Mouse (Mus musculus) CH12.LX (cell line): Measurements from ENCODE around the gene Dusp3. TPM values are rescaled to one million over a fixed set of nuclear protein-coding genes. Genes with fewer than 3 reads are reported as not detected.

Experiments
- DNase-seq: peaks from one replicate; pipeline ENCODE4 v3.0.0-alpha.2; 2013; ENCODE audit errors: extremely low read depth
- H3K27ac ChIP-seq: 2 replicates; pipeline ENCODE4 v1.5.1; 2012; ENCODE audit warnings: low read depth, mild to moderate bottlenecking, control low read depth, moderate library complexity; ENCODE audit not compliant: insufficient read depth
- H3K27me3 ChIP-seq: replicated peaks from 2 replicates; pipeline ENCODE3; 2012; ENCODE audit warnings: inconsistent platforms
- H3K36me3 ChIP-seq, 2 experiments: replicated peaks in 1 of 2; 2 replicates each; pipeline versions ENCODE3 to v1.6.1; 2012; ENCODE audit warnings: inconsistent platforms in 1 of 2, low read length in 1 of 2, mild to moderate bottlenecking in 1 of 2, mixed read lengths in 1 of 2, moderate library complexity in 1 of 2; ENCODE audit not compliant: control insufficient read depth in 1 of 2, insufficient read depth in 1 of 2
- H3K4me1 ChIP-seq, 2 experiments: 2 replicates each; pipeline ENCODE4 v1.6.1; 2012; ENCODE audit warnings: inconsistent platforms in 1 of 2, moderate library complexity in 1 of 2; ENCODE audit not compliant: insufficient read depth in 2 of 2, control insufficient read depth in 1 of 2
- H3K4me2 ChIP-seq: 2 replicates; pipeline ENCODE4 v1.6.1; 2012; ENCODE audit warnings: low read depth, mild to moderate bottlenecking, control low read depth; ENCODE audit not compliant: poor library complexity, insufficient read depth, severe bottlenecking
- H3K4me3 ChIP-seq, 3 experiments: fragments of 150-350 bp in 1 of 3; sonication (generic) in 1 of 3; replicated peaks in 1 of 3; 2 replicates each; pipeline versions ENCODE3 to v1.5.1; 2011 to 2012; ENCODE audit warnings: low read depth in 2 of 3, low read length in 2 of 3, mild to moderate bottlenecking in 2 of 3, moderate library complexity in 2 of 3, control low read depth in 1 of 3, improper control_type of control experiment in 1 of 3, inconsistent platforms in 1 of 3, mixed read lengths in 1 of 3; ENCODE audit not compliant: poor library complexity in 1 of 3
- H3K79me2 ChIP-seq: replicated peaks from 2 replicates; pipeline ENCODE4 v1.6.1; 2012; ENCODE audit warnings: mild to moderate bottlenecking, moderate library complexity; ENCODE audit not compliant: control insufficient read depth, poor library complexity, insufficient read depth, severe bottlenecking; ENCODE audit errors: extremely low read depth
- H3K9ac ChIP-seq: 2 replicates; pipeline ENCODE4 v1.6.1; 2012; ENCODE audit warnings: low read depth, mild to moderate bottlenecking, control low read depth, moderate library complexity; ENCODE audit not compliant: insufficient read depth
- H3K9me3 ChIP-seq: replicated peaks from 2 replicates; pipeline ENCODE3; 2012; ENCODE audit warnings: low read length, inconsistent platforms, mixed read lengths
- CHD1 ChIP-seq: IDR thresholded peaks from 2 replicates; pipeline ENCODE4 v1.6.1; 2012; ENCODE audit warnings: low read depth, low read length, improper control_type of control experiment, inconsistent platforms
- CHD2 ChIP-seq: IDR thresholded peaks from 2 replicates; pipeline ENCODE4 v1.6.1; 2011; ENCODE audit warnings: low read length, improper control_type of control experiment
- CTCF ChIP-seq, 2 experiments: IDR thresholded peaks in 1 of 2; conservative IDR thresholded peaks in 1 of 2; 2 replicates each; pipeline ENCODE4 v1.5.1; 2011 to 2012; ENCODE audit warnings: low read depth in 2 of 2, low read length in 2 of 2, improper control_type of control experiment in 1 of 2, inconsistent platforms in 1 of 2, mild to moderate bottlenecking in 1 of 2, moderate library complexity in 1 of 2
- EP300 ChIP-seq: IDR thresholded peaks from 2 replicates; pipeline ENCODE4 v1.6.1; 2011; ENCODE audit warnings: low read length, improper control_type of control experiment
- GABPA ChIP-seq: IDR thresholded peaks from 2 replicates; pipeline ENCODE4 v1.6.1; 2012; ENCODE audit warnings: low read depth, low read length, improper control_type of control experiment, inconsistent platforms; ENCODE audit not compliant: insufficient replicate concordance
- IRF4 ChIP-seq: IDR thresholded peaks from 2 replicates; pipeline ENCODE4 v1.6.1; 2014; ENCODE audit warnings: low read depth, mild to moderate bottlenecking, inconsistent platforms, low read length, improper control_type of control experiment
- JUND ChIP-seq: conservative IDR thresholded peaks from 2 replicates; pipeline ENCODE4 v1.6.1; 2011; ENCODE audit warnings: low read depth, low read length, improper control_type of control experiment
- KAT2A ChIP-seq: IDR thresholded peaks from 2 replicates; pipeline ENCODE4 v1.6.1; 2012; ENCODE audit warnings: low read length, improper control_type of control experiment, inconsistent platforms; ENCODE audit not compliant: insufficient replicate concordance
- MAFK ChIP-seq: IDR thresholded peaks from 2 replicates; pipeline ENCODE4 v1.6.1; 2011; ENCODE audit warnings: low read length, improper control_type of control experiment; ENCODE audit not compliant: insufficient replicate concordance
- MEF2A ChIP-seq: IDR thresholded peaks from 2 replicates; pipeline ENCODE4 v1.6.1; 2014; ENCODE audit warnings: low read depth, mild to moderate bottlenecking, inconsistent platforms, low read length, improper control_type of control experiment, borderline replicate concordance
- PAX5 ChIP-seq: IDR thresholded peaks from 2 replicates; pipeline ENCODE4 v1.6.1; 2012; ENCODE audit warnings: low read length, inconsistent platforms, mixed read lengths
- POLR2A ChIP-seq: IDR thresholded peaks from 2 replicates; pipeline ENCODE4 v1.6.1; 2011; ENCODE audit warnings: low read depth, mild to moderate bottlenecking, improper control_type of control experiment, low read length
- POLR2AphosphoS2 ChIP-seq: IDR thresholded peaks from 2 replicates; pipeline ENCODE4 v1.6.1; 2011; ENCODE audit warnings: low read depth, low read length, improper control_type of control experiment
- RAD21 ChIP-seq: IDR thresholded peaks from 2 replicates; pipeline ENCODE4 v1.6.1; 2011; ENCODE audit warnings: low read depth, mild to moderate bottlenecking, low read length, improper control_type of control experiment, moderate library complexity
- RCOR1 ChIP-seq: conservative IDR thresholded peaks from 2 replicates; pipeline ENCODE4 v1.6.1; 2012; ENCODE audit warnings: low read depth, mild to moderate bottlenecking, inconsistent platforms, low read length, improper control_type of control experiment
- SIN3A ChIP-seq: IDR thresholded peaks from 2 replicates; pipeline ENCODE4 v1.6.1; 2012; ENCODE audit warnings: low read length, improper control_type of control experiment, inconsistent platforms
- TCF12 ChIP-seq: IDR thresholded peaks from 2 replicates; pipeline ENCODE4 v1.6.1; 2014; ENCODE audit warnings: low read depth, mild to moderate bottlenecking, inconsistent platforms, low read length, improper control_type of control experiment
- UBTF ChIP-seq: IDR thresholded peaks from 2 replicates; pipeline ENCODE4 v1.6.1; 2012; ENCODE audit warnings: low read depth, mild to moderate bottlenecking, inconsistent platforms, low read length, improper control_type of control experiment, moderate library complexity
- USF2 ChIP-seq: conservative IDR thresholded peaks from 2 replicates; pipeline ENCODE4 v1.6.1; 2011; ENCODE audit warnings: low read depth, low read length, improper control_type of control experiment
- dilution Hi-C: fragments of 300-500 bp; cut with MboI; formaldehyde crosslinking; loops from 2 replicates; pipeline ENCODE4 v1.14.3; 2020; ENCODE audit warnings: low sequenced_read_pairs; ENCODE audit not compliant: extremely low pct_unique_long_range_greater_than_20kb, extremely low pct_ligation_motif_present
- in situ Hi-C: fragments of 300-500 bp; cut with MboI; formaldehyde crosslinking; loops from 3 replicates; pipeline ENCODE4 v1.14.3; 2019; ENCODE audit warnings: low sequenced_read_pairs, low pct_ligation_motif_present, low pct_unique_long_range_greater_than_20kb, mixed read lengths
- polyA plus RNA-seq: library from polyadenylated mRNA; unstranded; fragments of >175 nt; gene quantifications from 2 replicates; pipeline ENCODE4 v1.2.1, GENCODE M21; 2012; ENCODE audit warnings: low read depth; ENCODE audit not compliant: insufficient read length
- total RNA-seq, 2 experiments: library from RNA; depleted of rRNA; stranded (reverse); fragments of 300-350 nt in 1 of 2; fragments of >200 nt in 1 of 2; gene quantifications; 2 replicates each; pipeline ENCODE4 v1.2.3; 2012 to 2014

Dusp3 gene
- total RNA-seq (2012; rRNA removed): 17.9 and 20.8 TPM in 2 replicates
- 5.6 and 7.5 TPM in 2 replicates for total RNA-seq (2014; rRNA removed)
- 19.2 and 23.6 TPM in 2 replicates for polyA plus RNA-seq

GRCm38 (mm10) chr11:101986913-101987312 lies at the start of gene Dusp3:
Dusp3 (minus strand) TSS chr11:101987013.
- no peak within 1 kb of the TSS for H3K27ac ChIP-seq
- dilution Hi-C loops (no loop called here), in situ Hi-C loops (no loop called here)
- no peaks in the 10 kb centered on the region for H3K79me2 ChIP-seq
- H3K4me1 ChIP-seq: peaks cover 14 to 35% of the 10 kb centered on the region in 2 experiments
- peaks cover 61% of the 10 kb centered on the region for H3K27me3 ChIP-seq
- peak within 1 kb of the TSS; percentile 39 for H3K4me2 ChIP-seq
- DNase-seq: no peak
- no peak within 1 kb of the TSS for H3K9ac ChIP-seq
- peaks cover 1 to 10% of the 10 kb centered on the region in 2 experiments for H3K36me3 ChIP-seq
- H3K9me3 ChIP-seq: no peaks in the 10 kb centered on the region
- no peak within 1 kb of the TSS for H3K4me3 ChIP-seq
- TF ChIP-seq EP300 (no peak), MEF2A (no peak), USF2 (no peak), CTCF (conservative IDR thresholded peaks at IDR 0.05 in 1 of 2, IDR thresholded peaks at IDR 0.05 in 1 of 2; ENCODE audit: low read depth in 2 of 2, low read length in 2 of 2) (no peak), KAT2A (no peak), IRF4 (no peak), JUND (no peak), CHD1 (no peak)
- TF ChIP-seq, all 38 proteins: peak for 0

DNA sequence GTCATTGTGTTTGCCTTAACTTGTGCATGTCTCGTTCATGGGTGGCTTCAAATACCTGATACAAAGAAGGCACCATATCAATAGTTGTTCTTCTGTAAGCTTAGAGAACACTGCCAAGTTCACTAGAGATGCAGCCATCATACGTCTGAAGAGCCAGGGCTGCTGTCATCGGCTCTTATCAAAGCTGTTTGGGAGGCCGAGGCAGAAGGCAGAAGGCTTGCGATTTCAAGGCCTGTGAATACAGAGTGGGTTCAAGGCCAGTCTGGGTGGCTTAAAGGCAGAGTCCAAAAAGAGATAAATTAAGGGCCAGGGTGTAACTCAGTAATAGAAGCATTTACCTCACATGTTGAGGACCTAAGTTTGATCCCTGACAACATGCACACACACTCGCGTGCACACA lies 49.5 kb upstream of the Dusp3 start:
- TF ChIP-seq PAX5: no peak
- TF ChIP-seq POLR2AphosphoS2: no peak
- TF ChIP-seq CTCF (conservative IDR thresholded peaks at IDR 0.05 in 1 of 2, IDR thresholded peaks at IDR 0.05 in 1 of 2; ENCODE audit: low read depth in 2 of 2, low read length in 2 of 2): no peak
- TF ChIP-seq MAFK: no peak
- TF ChIP-seq UBTF: no peak
- TF ChIP-seq CHD2: no peak
- no peak for TF ChIP-seq CHD1
- TF ChIP-seq IRF4: no peak
- no peak for TF ChIP-seq EP300
- TF ChIP-seq GABPA: no peak
- no peak for TF ChIP-seq POLR2A
- no peak for TF ChIP-seq SIN3A
- TF ChIP-seq RCOR1: no peak
- TF ChIP-seq RAD21: no peak
- TF ChIP-seq KAT2A: no peak
- no peak for TF ChIP-seq TCF12
- TF ChIP-seq MEF2A: no peak
- no peak overlapping the region for H3K4me2 ChIP-seq
- DNase-seq: no peak
- H3K36me3 ChIP-seq: no peaks in the 10 kb centered on the region
- H3K4me1 ChIP-seq: no peaks in the 10 kb centered on the region; a peak in 1 of 4 replicates
- no peak overlapping the region for H3K9ac ChIP-seq
- no peaks in the 10 kb centered on the region for H3K79me2 ChIP-seq
- dilution Hi-C loops (no loop called here), in situ Hi-C loops (no loop called here)
- H3K4me3 ChIP-seq: no peak overlapping the region
- H3K27me3 ChIP-seq: peaks cover 81% of the 10 kb centered on the region
- H3K9me3 ChIP-seq: peaks cover 2% of the 10 kb centered on the region
- H3K27ac ChIP-seq: no peak overlapping the region
